Mouse (Mus musculus) embryonic facial prominence, embryonic 11.5 days (tissue): ENCODE results near the gene Atp6v1c2. TPM values are rescaled to one million over a fixed set of nuclear protein-coding genes. Genes with fewer than 3 reads are reported as not detected.

Source experiments
- ATAC-seq: fragments of 200-750 bp; cut with Nextera tagmentation; replicated peaks from 2 replicates; pipeline ENCODE4 v1.8.0; 2017; ENCODE audit warnings: low read depth; ENCODE audit not compliant: insufficient number of reproducible peaks, low FRiP score, low TSS enrichment
- DNase-seq: peaks from one replicate; pipeline ENCODE4 v3.0.0-alpha.2; 2015; ENCODE audit warnings: low spot score
- H3K27ac ChIP-seq: fragments of 300-500 bp; sonication (generic); replicated peaks from 2 replicates; pipeline ENCODE4 v1.5.1; 2014; ENCODE audit warnings: mild to moderate bottlenecking, low read depth, low read length, control low read depth
- H3K27me3 ChIP-seq: fragments of 300-500 bp; sonication (generic); 2 replicates; pipeline ENCODE4 v1.6.1; 2014; ENCODE audit warnings: mild to moderate bottlenecking, low read length, moderate library complexity, mixed read lengths; ENCODE audit not compliant: control insufficient read depth, insufficient read depth
- H3K36me3 ChIP-seq: fragments of 300-500 bp; sonication (generic); replicated peaks from 2 replicates; pipeline ENCODE4 v1.6.1; 2014; ENCODE audit warnings: low read depth, mild to moderate bottlenecking, low read length, moderate library complexity, mixed read lengths; ENCODE audit not compliant: control insufficient read depth, insufficient read depth
- H3K4me1 ChIP-seq: fragments of 300-500 bp; sonication (generic); 2 replicates; pipeline ENCODE4 v1.6.1; 2014; ENCODE audit warnings: low read length, mixed read lengths; ENCODE audit not compliant: control insufficient read depth, insufficient read depth
- H3K4me2 ChIP-seq: fragments of 300-500 bp; sonication (generic); 2 replicates; pipeline ENCODE4 v1.6.1; 2014; ENCODE audit warnings: low read depth, mild to moderate bottlenecking, control low read depth, low read length, moderate library complexity
- H3K4me3 ChIP-seq: fragments of 300-500 bp; sonication (generic); 2 replicates; pipeline ENCODE4 v1.5.1; 2014; ENCODE audit warnings: low read depth, low read length, control low read depth
- H3K9ac ChIP-seq: fragments of 300-500 bp; sonication (generic); replicated peaks from 2 replicates; pipeline ENCODE4 v1.6.1; 2014; ENCODE audit warnings: mild to moderate bottlenecking, control low read depth, low read length
- H3K9me3 ChIP-seq: fragments of 300-500 bp; sonication (generic); replicated peaks from 2 replicates; pipeline ENCODE4 v1.6.1; 2016; ENCODE audit warnings: mild to moderate bottlenecking, low read length, inconsistent platforms, mixed read lengths; ENCODE audit not compliant: control insufficient read depth
- WGBS: fragments of 180-500 bp; shearing (Covaris S2); extraction: QIAGEN DNeasy Blood & Tissue Kit; methylation state at CpG from one replicate; pipeline ENCODE4 v1.1.7; 2014; 5-methylcytosine and 5-hydroxymethylcytosine counted together
- microRNA-seq: library from miRNA; unstranded; fragments of <30 nt; microRNA quantifications from one replicate; pipeline ENCODE4, GENCODE M21; 2016; ENCODE audit warnings: borderline number of aligned reads
- polyA plus RNA-seq: library from polyadenylated mRNA; unstranded; fragments of >200 nt; fragmentation: Nextera tagmentation; extraction: Ambion mirVana; gene quantifications from 2 replicates; pipeline ENCODE4 v1.2.1, GENCODE M21; 2014

Atp6v1c2 gene
- polyA plus RNA-seq, 1 experiment from 2014 or later = 0.49 TPM

DNA sequence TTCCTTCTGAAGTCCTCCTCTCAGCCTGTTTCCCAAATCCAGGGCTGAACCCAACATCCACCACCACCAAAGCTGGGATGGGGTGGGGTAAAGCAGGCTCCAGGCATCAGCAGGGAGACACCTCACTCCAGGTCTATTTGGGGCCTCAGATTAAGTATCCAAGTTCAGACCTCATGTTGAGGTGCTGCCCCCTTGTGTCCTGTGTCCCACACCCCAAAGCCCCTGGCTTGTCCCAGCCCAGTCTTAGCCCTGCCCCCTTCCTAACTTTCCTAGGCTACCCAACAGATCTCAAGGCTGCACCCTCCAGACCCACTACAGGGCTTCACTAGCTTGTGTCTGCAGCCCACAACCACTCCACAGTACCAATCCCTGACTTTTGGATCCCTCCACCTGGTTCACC lies 87.1 kb downstream of the Atp6v1c2 start:
- Histone ChIP-seq H3K4me3 (no peak overlapping the region), H3K27ac (no peak overlapping the region), H3K9ac (no peak overlapping the region), H3K9me3 (no peaks in the 10 kb centered on the region), H3K36me3 (no peaks in the 10 kb centered on the region), H3K4me1 (no peaks in the 10 kb centered on the region), H3K4me2 (no peak overlapping the region), H3K27me3 (no peaks in the 10 kb centered on the region)
- no peak for ATAC-seq
- no peak for DNase-seq

- Histone ChIP-seq H3K9ac (no peak overlapping the region), H3K9me3 (no peaks in the 10 kb centered on the region), H3K4me1 (no peaks in the 10 kb centered on the region), H3K4me2 (no peak overlapping the region), H3K27me3 (no peaks in the 10 kb centered on the region), H3K36me3 (no peaks in the 10 kb centered on the region), H3K4me3 (no peak overlapping the region), H3K27ac (no peak overlapping the region)
- no peak for ATAC-seq
- WGBS = 96% methylated on average over 9 of the region's 9 CpGs
- DNase-seq = no peak
These were observed 87.5 kb downstream of the Atp6v1c2 start for GRCm38 (mm10) chr12:17241614-17242013.

GRCm38 (mm10) chr12:17241016-17241415 lies 88.1 kb downstream of the Atp6v1c2 start:
- H3K4me3 ChIP-seq = no peak overlapping the region
- no peak overlapping the region for H3K9ac ChIP-seq
- H3K9me3 ChIP-seq = no peaks in the 10 kb centered on the region
- H3K27me3 ChIP-seq = no peaks in the 10 kb centered on the region
- DNase-seq (no peak), ATAC-seq (no peak)
- no peak overlapping the region for H3K4me2 ChIP-seq
- no peak overlapping the region for H3K27ac ChIP-seq
- H3K36me3 ChIP-seq = no peaks in the 10 kb centered on the region
- H3K4me1 ChIP-seq = no peaks in the 10 kb centered on the region; the same call in 1 of the 2 replicates
- 82% methylated on average over 2 of the region's 2 CpGs for WGBS

- no peaks in the 10 kb centered on the region for H3K9me3 ChIP-seq
- no peaks in the 10 kb centered on the region; the same call in 1 of the 2 replicates for H3K4me1 ChIP-seq
- no peak overlapping the region for H3K4me3 ChIP-seq
- H3K27me3 ChIP-seq = no peaks in the 10 kb centered on the region
- H3K4me2 ChIP-seq = no peak overlapping the region
- no peak overlapping the region for H3K9ac ChIP-seq
- DNase-seq (no peak), ATAC-seq (no peak)
- no peaks in the 10 kb centered on the region for H3K36me3 ChIP-seq
- H3K27ac ChIP-seq = no peak overlapping the region
These were observed 89.8 kb downstream of the Atp6v1c2 start for GRCm38 (mm10) chr12:17239428-17239688.

DNA sequence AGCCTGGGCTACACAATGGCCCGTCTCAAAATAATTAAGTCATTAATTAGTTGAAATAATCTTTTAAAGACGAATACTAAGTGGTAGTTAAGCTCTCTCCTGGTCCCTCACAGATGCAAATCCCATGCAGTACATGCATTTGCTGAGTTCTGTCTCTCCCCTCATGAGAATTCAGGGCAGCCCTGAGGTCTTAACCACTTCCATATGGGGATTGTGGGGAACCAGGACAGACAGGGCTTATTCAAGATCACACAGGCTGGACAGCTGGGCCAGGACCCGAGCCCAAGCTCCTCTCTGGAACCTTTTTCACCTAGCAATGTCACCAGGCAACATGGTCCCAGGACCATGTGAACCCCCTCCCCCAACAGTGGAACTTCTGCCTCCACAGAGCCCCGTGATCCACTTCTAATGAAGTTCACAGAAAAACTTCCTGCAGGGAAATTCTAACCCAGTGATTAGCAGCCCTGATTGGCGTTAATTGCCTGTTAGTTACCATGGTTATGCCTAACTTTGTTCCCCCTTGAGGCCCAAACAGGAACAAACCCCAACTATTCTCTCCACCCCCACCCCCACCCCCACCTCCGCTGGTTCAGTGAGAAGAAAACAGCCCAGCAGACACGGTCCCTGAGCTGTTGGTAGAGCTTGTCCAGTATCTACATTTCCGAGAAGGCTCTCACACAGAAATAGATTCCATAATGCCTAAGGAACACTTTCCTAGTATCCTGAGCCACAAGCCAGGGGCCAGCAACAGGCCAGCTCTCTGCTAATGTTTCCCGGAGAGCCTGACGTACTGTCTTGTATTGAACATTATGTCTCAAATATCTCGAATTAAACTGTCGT lies 90.4 kb downstream of the Atp6v1c2 start:
- Histone ChIP-seq H3K36me3 (no peaks in the 10 kb centered on the region), H3K9ac (no peak overlapping the region), H3K4me2 (no peak overlapping the region), H3K27ac (0 out of 2 replicates have a peak overlapping the region, but pooled peaks have one; percentile 47), H3K4me3 (no peak overlapping the region), H3K4me1 (no peaks in the 10 kb centered on the region; the same call in 1 of the 2 replicates), H3K27me3 (no peaks in the 10 kb centered on the region), H3K9me3 (no peaks in the 10 kb centered on the region)
- DNase-seq (peak; percentile 75), ATAC-seq (peak; percentile 73)
- WGBS = 27% methylated on average over 12 of the region's 12 CpGs

- no peak overlapping the region for H3K9ac ChIP-seq
- H3K4me2 ChIP-seq = no peak overlapping the region
- ATAC-seq (peak; percentile 55; the same call in 1 of the 2 replicates), DNase-seq (no peak)
- H3K9me3 ChIP-seq = no peaks in the 10 kb centered on the region
- H3K27me3 ChIP-seq = no peaks in the 10 kb centered on the region
- H3K36me3 ChIP-seq = no peaks in the 10 kb centered on the region
- no peak overlapping the region for H3K27ac ChIP-seq
- H3K4me3 ChIP-seq = no peak overlapping the region
- WGBS = 45% methylated on average over 11 of the region's 11 CpGs
- no peaks in the 10 kb centered on the region; the same call in 1 of the 2 replicates for H3K4me1 ChIP-seq
These were observed 93.4 kb downstream of the Atp6v1c2 start for GRCm38 (mm10) chr12:17235535-17236313.

Small RNAs within 50 kb of the gene (microRNA-seq; reads per million reads assigned to microRNA genes)
- 31.0 reads per million, percentile 26 among the genes with 10 or more reads in this experiment for gene Mir3066

Other genes with a start within 250 kb of the Atp6v1c2 start
- gene Kcnf1, start 152.5 kb downstream of the Atp6v1c2 start, polyA plus RNA-seq = 0.52 and 0.86 TPM in 2 replicates
- 634 and 647 TPM in 2 replicates for gene Pdia6, start 62.8 kb downstream of the Atp6v1c2 start, polyA plus RNA-seq
- gene Nol10, start 19.1 kb upstream of the Atp6v1c2 start, polyA plus RNA-seq = 32.3 and 37.5 TPM in 2 replicates
- 312 and 320 TPM in 2 replicates for gene Odc1, start 215.4 kb upstream of the Atp6v1c2 start, polyA plus RNA-seq